Mouse (Mus musculus): ENCODE measurements around the gene Vps45. TPM values are rescaled to one million over a fixed set of nuclear protein-coding genes. Genes with fewer than 3 reads are reported as not detected.
A peak's percentile ranks its signal among the peaks of the same experiment; 100 is the strongest.

The Vps45 gene
- total and polyA plus RNA-seq, 3 experiments = 20.6 to 92.0 (median 28.9) TPM

GRCm38 (mm10) chr3:96102100-96102872 is 44.0 kb upstream of the Vps45 start:
- Histone ChIP-seq H3K4me3 (ENCODE audit: control insufficient read depth in 1 of 2, insufficient read depth in 1 of 2, low read depth in 2 of 2, low read length in 2 of 2) (peak overlapping the region; percentile 53 to 76), H3K4me1 (ENCODE audit: control insufficient read depth in 1 of 2, insufficient read depth in 2 of 2, low read length in 2 of 2) (peaks cover 24 to 30% of the 10 kb centered on the region in 2 experiments), H3K9me3 (replicated peaks; ENCODE audit: insufficient read depth, low read length) (no peaks in the 10 kb centered on the region), H3K36me3 (ENCODE audit: control insufficient read depth in 1 of 2, insufficient read depth in 2 of 2, low read length in 2 of 2) (peaks cover 0 to 32% of the 10 kb centered on the region in 2 experiments; a peak in 2 of 4 replicates), H3K27me3 (ENCODE audit: control insufficient read depth in 1 of 2, insufficient read depth in 2 of 2, low read length in 2 of 2) (no peaks in the 10 kb centered on the region), H3K79me2 (ENCODE audit: control insufficient read depth, insufficient read depth, low read length, poor library complexity) (peaks cover 14% of the 10 kb centered on the region), H3K27ac (ENCODE audit: control insufficient read depth, low read depth, low read length) (no peak overlapping the region), H3K9ac (ENCODE audit: control insufficient read depth, low read depth, low read length, poor library complexity, severe bottlenecking) (peak overlapping the region; percentile 65)
- peak; percentile 86 for DNase-seq (ENCODE audit: low read depth, low spot score)
- TF ChIP-seq MYC (IDR thresholded peaks at IDR 0.05; ENCODE audit: low read depth, low read length) (no peak), USF1 (IDR thresholded peaks at IDR 0.05; ENCODE audit: low read depth, low read length) (no peak), POLR2AphosphoS2 (IDR thresholded peaks at IDR 0.05; ENCODE audit: low read length) (no peak), ZNF384 (IDR thresholded peaks at IDR 0.05; ENCODE audit: low read depth, low read length) (peak; percentile 21; the same call in 1 of the 2 replicates)

GRCm38 (mm10) chr3:96098616-96099267 is 40.5 kb upstream of the Vps45 start:
- Histone ChIP-seq H3K36me3 (ENCODE audit: control insufficient read depth in 1 of 2, insufficient read depth in 2 of 2, low read length in 2 of 2) (peaks cover 0 to 17% of the 10 kb centered on the region in 2 experiments; a peak in 2 of 4 replicates), H3K9ac (ENCODE audit: control insufficient read depth, low read depth, low read length, poor library complexity, severe bottlenecking) (no peak overlapping the region), H3K27me3 (ENCODE audit: control insufficient read depth in 1 of 2, insufficient read depth in 2 of 2, low read length in 2 of 2) (no peaks in the 10 kb centered on the region), H3K9me3 (replicated peaks; ENCODE audit: insufficient read depth, low read length) (no peaks in the 10 kb centered on the region), H3K79me2 (ENCODE audit: control insufficient read depth, insufficient read depth, low read length, poor library complexity) (no peaks in the 10 kb centered on the region), H3K27ac (ENCODE audit: control insufficient read depth, low read depth, low read length) (no peak overlapping the region), H3K4me3 (ENCODE audit: control insufficient read depth in 1 of 2, insufficient read depth in 1 of 2, low read depth in 2 of 2, low read length in 2 of 2) (no peak overlapping the region), H3K4me1 (ENCODE audit: control insufficient read depth in 1 of 2, insufficient read depth in 2 of 2, low read length in 2 of 2) (peaks cover 11 to 30% of the 10 kb centered on the region in 2 experiments)
- peak; percentile 87 for DNase-seq (ENCODE audit: low read depth, low spot score)
- TF ChIP-seq MXI1 (IDR thresholded peaks at IDR 0.05; ENCODE audit: low read depth, low read length) (no peak), ZNF384 (IDR thresholded peaks at IDR 0.05; ENCODE audit: low read depth, low read length) (peak; percentile 87), CHD2 (IDR thresholded peaks at IDR 0.05; ENCODE audit: low read length) (no peak), USF2 (IDR thresholded peaks at IDR 0.05; ENCODE audit: borderline replicate concordance in 1 of 2, insufficient read depth in 1 of 2, low read depth in 1 of 2, low read length in 2 of 2) (no peak), RCOR1 (IDR thresholded peaks at IDR 0.05; ENCODE audit: low read depth, low read length) (peak; percentile 95), E2F4 (IDR thresholded peaks at IDR 0.05; ENCODE audit: borderline replicate concordance, low read depth, low read length) (no peak), TAL1 (IDR thresholded peaks at IDR 0.05; ENCODE audit: low read length) (no peak), RAD21 (IDR thresholded peaks at IDR 0.05; ENCODE audit: low read depth, low read length) (no peak), ETS1 (IDR thresholded peaks at IDR 0.05; ENCODE audit: low read depth, low read length) (peak; percentile 64; the same call in 1 of the 2 replicates), KAT2A (conservative IDR thresholded peaks at IDR 0.05; ENCODE audit: low read depth, low read length) (no peak), ZKSCAN1 (IDR thresholded peaks at IDR 0.05; ENCODE audit: low read depth, low read length) (no peak), MAFK (IDR thresholded peaks at IDR 0.05; ENCODE audit: borderline replicate concordance, low read depth, low read length) (no peak), GATA1 (IDR thresholded peaks at IDR 0.05; ENCODE audit: low read depth, low read length) (0 out of 2 replicates have a peak, but pooled peaks have one; percentile 3), ZC3H11A (IDR thresholded peaks at IDR 0.05; ENCODE audit: low read depth, low read length) (no peak), TCF12 (IDR thresholded peaks at IDR 0.05; ENCODE audit: low read depth, low read length) (no peak), NRF1 (IDR thresholded peaks at IDR 0.05; ENCODE audit: insufficient read depth, low read depth, low read length, poor library complexity, severe bottlenecking) (no peak), JUND (IDR thresholded peaks at IDR 0.05; ENCODE audit: low read depth, low read length) (0 out of 2 replicates have a peak, but pooled peaks have one; percentile 23), CTCF (IDR thresholded peaks at IDR 0.05 in 2 of 3, conservative IDR thresholded peaks at IDR 0.05 in 1 of 3; ENCODE audit: control insufficient read depth in 1 of 3, insufficient read depth in 1 of 3, low read depth in 2 of 3, low read length in 3 of 3, poor library complexity in 1 of 3, severe bottlenecking in 1 of 3) (no peak), MAX (IDR thresholded peaks at IDR 0.05; ENCODE audit: low read length) (no peak), BHLHE40 (IDR thresholded peaks at IDR 0.05; ENCODE audit: borderline replicate concordance, low read depth, low read length) (0 out of 2 replicates have a peak, but pooled peaks have one; percentile 15), ELF1 (IDR thresholded peaks at IDR 0.05; ENCODE audit: low read depth, low read length) (peak; percentile 72), ZMIZ1 (IDR thresholded peaks at IDR 0.05; ENCODE audit: low read depth, low read length) (no peak), MYC (IDR thresholded peaks at IDR 0.05; ENCODE audit: low read depth, low read length) (no peak), POLR2AphosphoS5 (IDR thresholded peaks at IDR 0.05; ENCODE audit: borderline replicate concordance, low read depth, low read length) (no peak), POLR2AphosphoS2 (IDR thresholded peaks at IDR 0.05; ENCODE audit: low read length) (no peak), TBP (IDR thresholded peaks at IDR 0.05; ENCODE audit: low read depth, low read length) (no peak), EP300 (IDR thresholded peaks at IDR 0.05; ENCODE audit: low read depth in 1 of 2, low read length in 2 of 2) (peak in 1 of 2 experiments; percentile 29; a peak in 1 of 4 replicates)
